Mouse (Mus musculus): ENCODE measurements around the gene Acod1.

DNA sequence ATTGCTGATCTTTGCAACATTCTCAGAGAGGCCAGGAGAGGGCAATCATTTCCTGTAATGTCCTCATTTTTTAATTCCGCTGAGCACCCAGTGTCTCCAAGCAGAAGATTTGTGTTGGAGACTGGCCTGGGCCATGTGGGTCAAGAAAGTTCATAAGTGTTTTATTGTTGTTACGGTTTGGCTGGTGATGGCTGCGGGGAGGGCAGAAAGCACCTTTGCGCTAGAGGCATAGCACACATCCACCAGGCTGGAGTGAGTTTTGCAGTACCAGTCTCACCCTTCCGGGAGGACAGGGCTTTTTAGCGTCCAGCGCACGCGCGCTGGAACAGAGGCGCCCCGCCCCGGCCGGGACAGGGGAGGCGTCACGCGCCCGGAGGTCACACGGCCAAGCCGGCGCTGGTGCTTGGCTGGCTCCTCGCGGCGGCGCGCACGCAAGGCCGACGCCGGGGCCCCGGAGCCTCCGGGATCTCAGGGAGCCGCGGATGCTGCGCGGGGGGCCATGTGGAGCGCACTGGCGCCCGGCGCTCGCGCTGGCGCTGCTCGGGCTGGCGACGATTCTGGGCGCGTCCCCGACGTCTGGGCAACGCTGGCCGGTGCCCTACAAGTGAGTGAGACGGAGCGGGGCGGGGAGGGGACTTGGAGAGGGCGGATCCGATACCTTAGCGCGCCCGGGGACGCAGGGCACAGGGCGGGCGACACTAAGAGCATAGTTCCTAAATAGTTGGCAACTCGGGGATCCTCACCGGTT is 23.3 kb downstream of the Acod1 start, which contains the start of gene Cln5:
- peak; percentile 77 for TF ChIP-seq POLR2A (IDR thresholded peaks at IDR 0.05; ENCODE audit: insufficient read depth, low read depth, low read length)
- TF ChIP-seq CTCF (IDR thresholded peaks at IDR 0.05; ENCODE audit: insufficient read depth, low read depth, low read length) = no peak

Data from olfactory bulb, adult 2 months (tissue).